Mouse (Mus musculus) G1E (cell line): Measurements from ENCODE around the gene Spaca9. TPM values are rescaled to one million over a fixed set of nuclear protein-coding genes. Genes with fewer than 3 reads are reported as not detected.

ENCODE experiments used
- ATAC-seq: 2 replicates; pipeline ENCODE4 v1.8.0; 2016; ENCODE audit warnings: mild to moderate bottlenecking; ENCODE audit not compliant: insufficient number of reproducible peaks, poor library complexity, low FRiP score, severe bottlenecking; ENCODE audit errors: extremely low read depth
- DNase-seq: peaks from one replicate; pipeline ENCODE4 v3.0.0; 2012; ENCODE audit warnings: low spot score
- H3K27me3 ChIP-seq: 2 replicates; pipeline ENCODE4 v1.6.1; 2012; ENCODE audit warnings: mild to moderate bottlenecking, low read length, inconsistent platforms; ENCODE audit not compliant: insufficient read depth
- H3K36me3 ChIP-seq: replicated peaks from 2 replicates; pipeline ENCODE3; 2012; ENCODE audit warnings: mild to moderate bottlenecking, inconsistent platforms
- H3K4me1 ChIP-seq: 2 replicates; pipeline ENCODE4 v1.6.1; 2012; ENCODE audit warnings: low read depth, low read length, inconsistent platforms, mixed read lengths; ENCODE audit not compliant: insufficient read depth
- H3K4me3 ChIP-seq: 2 replicates; pipeline ENCODE4 v1.5.1; 2012; ENCODE audit warnings: low read depth, mild to moderate bottlenecking, inconsistent platforms, low read length, moderate library complexity, mixed read lengths
- H3K9me3 ChIP-seq: replicated peaks from 2 replicates; pipeline ENCODE4 v1.6.1; 2012; ENCODE audit warnings: inconsistent platforms
- CTCF ChIP-seq: IDR thresholded peaks from 2 replicates; pipeline ENCODE4 v1.5.1; 2012; ENCODE audit warnings: low read depth, low read length, inconsistent platforms, mixed read lengths
- GATA1 ChIP-seq: IDR thresholded peaks from 2 replicates; pipeline ENCODE4 v1.6.1; 2012; ENCODE audit warnings: borderline replicate concordance, low read length, inconsistent platforms, mixed read lengths
- GATA2 ChIP-seq: IDR thresholded peaks from 2 replicates; pipeline ENCODE4 v1.6.1; 2012; ENCODE audit warnings: low read depth, low read length, inconsistent platforms, borderline replicate concordance
- POLR2AphosphoS5 ChIP-seq: IDR thresholded peaks from 2 replicates; pipeline ENCODE4 v1.6.1; 2012; ENCODE audit warnings: low read depth, low read length, inconsistent platforms; ENCODE audit not compliant: insufficient replicate concordance
- TAL1 ChIP-seq: conservative IDR thresholded peaks from 2 replicates; pipeline ENCODE4 v1.6.1; 2012; ENCODE audit warnings: low read depth, low read length, inconsistent platforms, mixed read lengths
- polyA plus RNA-seq: library from polyadenylated mRNA; stranded (reverse); fragments of >175 nt; gene quantifications from 2 replicates; pipeline ENCODE4 v1.2.3, GENCODE M21; 2012
- total RNA-seq, 2 experiments: library from RNA; stranded (forward) in 1 of 2; stranded (reverse) in 1 of 2; fragments of 200-1000 nt in 1 of 2; fragments of >200 nt in 1 of 2; fragmentation: Nextera tagmentation in 1 of 2; gene quantifications; 2 replicates each; pipeline ENCODE4 v1.2.3; 2014 to 2017

Spaca9 gene
- total and polyA plus RNA-seq, 3 experiments = 1.8 to 22.3 (median 7.9) TPM

DNA sequence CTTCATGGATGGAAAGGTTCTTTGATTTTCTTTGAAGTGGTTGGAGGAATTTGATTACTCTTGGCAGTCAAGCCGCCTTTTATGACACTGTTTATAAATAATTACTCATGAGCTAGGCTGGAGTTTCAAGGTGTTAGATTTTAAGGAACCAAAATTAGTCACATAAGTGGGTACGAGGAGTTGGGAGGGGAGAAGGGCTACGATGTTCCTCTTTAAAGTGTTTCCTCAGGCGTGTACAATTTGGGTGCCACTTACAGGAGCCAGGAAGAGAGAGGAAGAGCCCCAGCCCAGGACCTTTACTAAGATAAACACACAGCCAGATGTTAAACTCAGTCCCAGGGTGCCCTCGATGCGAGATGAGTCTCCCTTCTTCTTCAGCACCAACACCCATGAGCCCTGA, 7.3 kb upstream of the Spaca9 start:
- Histone ChIP-seq H3K27me3 (no peaks in the 10 kb centered on the region; the same call in 1 of the 2 replicates), H3K9me3 (no peaks in the 10 kb centered on the region), H3K36me3 (peaks cover 43% of the 10 kb centered on the region), H3K4me3 (peak overlapping the region; percentile 18; the same call in 1 of the 2 replicates), H3K4me1 (peaks cover 75% of the 10 kb centered on the region)
- DNase-seq (peak; percentile 43), ATAC-seq (no peak)
- no peak for TF ChIP-seq GATA1
- no peak for TF ChIP-seq TAL1
- TF ChIP-seq GATA2 = no peak
- TF ChIP-seq POLR2AphosphoS5 = no peak
- no peak for TF ChIP-seq CTCF

DNA sequence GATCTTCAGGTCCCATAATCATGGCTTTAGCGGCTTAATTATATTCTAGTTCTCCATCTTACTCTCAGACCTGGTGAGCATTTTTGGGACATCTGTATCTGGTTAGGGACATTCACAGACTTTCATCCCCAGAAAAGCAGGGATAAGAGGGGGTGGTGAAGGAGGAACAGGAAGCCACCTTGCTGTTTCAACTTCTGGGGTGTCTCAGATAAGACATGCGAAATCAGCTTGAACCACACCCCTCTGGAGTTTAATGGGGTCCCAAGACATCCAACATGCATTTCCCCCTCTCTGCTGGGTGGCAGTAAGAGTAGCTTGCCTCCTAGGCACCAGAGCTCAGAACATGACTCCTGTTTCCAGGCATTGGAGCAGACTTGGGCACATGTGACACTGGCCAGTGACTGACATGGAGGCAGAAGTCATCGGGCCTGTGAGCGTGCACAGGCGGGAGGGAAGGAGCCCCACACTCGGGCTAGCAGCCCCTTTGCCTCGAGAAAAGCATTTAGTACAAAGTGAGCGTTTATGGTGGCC, 6.6 kb upstream of the Spaca9 start:
- Histone ChIP-seq H3K36me3 (peaks cover 39% of the 10 kb centered on the region), H3K27me3 (no peaks in the 10 kb centered on the region; the same call in 1 of the 2 replicates), H3K4me1 (peaks cover 76% of the 10 kb centered on the region), H3K4me3 (peak overlapping the region; percentile 61; the same call in 1 of the 2 replicates), H3K9me3 (no peaks in the 10 kb centered on the region)
- ATAC-seq (no peak; the same call in 1 of the 2 replicates), DNase-seq (peak; percentile 38)
- TF ChIP-seq POLR2AphosphoS5 = no peak
- TF ChIP-seq TAL1 = peak; percentile 82

- DNase-seq (peak; percentile 92), ATAC-seq (peak; percentile 86)
- no peaks in the 10 kb centered on the region for H3K9me3 ChIP-seq
- H3K4me1 ChIP-seq = peaks cover 90% of the 10 kb centered on the region
- H3K27me3 ChIP-seq = peaks cover 3% of the 10 kb centered on the region; the same call in 1 of the 2 replicates
- H3K36me3 ChIP-seq = peaks cover 14% of the 10 kb centered on the region
- peak; percentile 100 for TF ChIP-seq TAL1
- TF ChIP-seq GATA1 = no peak
- peak; percentile 92 for TF ChIP-seq GATA2
- no peak for TF ChIP-seq CTCF
- no peak for TF ChIP-seq POLR2AphosphoS5
- H3K4me3 ChIP-seq = peak overlapping the region; percentile 61; the same call in 1 of the 2 replicates
These were observed 2.2 kb upstream of the Spaca9 start for GRCm38 (mm10) chr2:28701646-28702262.

- Histone ChIP-seq H3K27me3 (peaks cover 16% of the 10 kb centered on the region; the same call in 1 of the 2 replicates), H3K9me3 (no peaks in the 10 kb centered on the region), H3K4me1 (peaks cover 69% of the 10 kb centered on the region), H3K36me3 (no peaks in the 10 kb centered on the region), H3K4me3 (peak overlapping the region; percentile 49; the same call in 1 of the 2 replicates)
- DNase-seq (peak; percentile 51), ATAC-seq (no peak)
- TF ChIP-seq TAL1 = no peak
- no peak for TF ChIP-seq CTCF
- TF ChIP-seq GATA1 = no peak
- no peak for TF ChIP-seq GATA2
- no peak for TF ChIP-seq POLR2AphosphoS5
These were observed 961 bp downstream of the Spaca9 start for GRCm38 (mm10) chr2:28698566-28698965.

DNA sequence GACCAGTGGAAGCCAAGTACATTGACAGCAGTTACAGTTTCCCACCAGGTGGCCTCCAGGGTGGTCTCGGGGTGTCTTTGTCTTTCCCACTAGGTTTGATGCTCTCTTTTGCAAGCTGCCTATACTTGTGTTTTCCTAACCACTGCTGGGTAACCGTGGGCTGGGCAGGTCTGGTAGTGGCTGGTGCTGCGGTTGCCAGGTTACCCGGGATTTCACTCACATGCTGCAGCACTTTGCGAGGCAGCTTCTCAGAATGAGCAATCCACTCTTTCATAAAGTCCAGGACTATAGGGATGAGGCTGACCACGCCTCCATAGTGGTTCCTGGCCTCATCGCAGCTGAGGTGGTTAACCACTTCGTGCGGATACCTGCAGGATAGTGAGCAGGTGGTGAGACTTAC, 6.8 kb downstream of the Spaca9 start:
- Histone ChIP-seq H3K4me3 (no peak overlapping the region), H3K36me3 (peaks cover 44% of the 10 kb centered on the region), H3K9me3 (no peaks in the 10 kb centered on the region), H3K4me1 (peaks cover 29% of the 10 kb centered on the region), H3K27me3 (peaks cover 16% of the 10 kb centered on the region; the same call in 1 of the 2 replicates)
- no peak for ATAC-seq
- no peak for TF ChIP-seq GATA1
- no peak for TF ChIP-seq POLR2AphosphoS5
- no peak for TF ChIP-seq GATA2
- no peak for DNase-seq

DNA sequence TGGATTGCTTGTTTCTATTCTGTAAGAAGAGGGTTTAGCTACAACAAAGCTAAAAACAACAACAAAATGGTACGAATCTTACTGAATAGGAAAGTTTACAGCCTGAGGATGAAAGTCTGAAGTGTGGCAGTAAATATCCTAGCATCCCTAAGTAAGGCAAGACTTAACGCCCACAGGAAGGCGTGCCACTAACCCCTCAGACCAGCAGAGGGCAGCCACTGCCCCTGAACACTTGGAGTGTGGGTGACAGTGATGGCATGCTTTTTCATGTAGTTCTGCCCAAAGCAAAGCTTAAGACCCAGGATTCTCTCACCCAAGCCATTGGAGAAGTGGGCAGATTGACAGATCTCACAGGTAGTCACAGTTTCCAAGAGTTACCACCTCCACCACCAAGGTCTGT, 11.1 kb downstream of the Spaca9 start:
- peak; percentile 66 for TF ChIP-seq CTCF
- TF ChIP-seq POLR2AphosphoS5 = no peak
- Histone ChIP-seq H3K4me1 (peaks cover 16% of the 10 kb centered on the region; the same call in 1 of the 2 replicates), H3K27me3 (no peaks in the 10 kb centered on the region; the same call in 1 of the 2 replicates), H3K4me3 (no peak overlapping the region), H3K36me3 (peaks cover 87% of the 10 kb centered on the region), H3K9me3 (no peaks in the 10 kb centered on the region)
- DNase-seq (peak; percentile 59), ATAC-seq (no peak)
